Mouse (Mus musculus) olfactory bulb, adult 2 months (tissue): ENCODE measurements around the gene Nbea.

Experiments used
- CTCF ChIP-seq: fragments of 200-500 bp; IDR thresholded peaks from 2 replicates; pipeline ENCODE4 v1.5.1; 2012; ENCODE audit warnings: low read depth, mild to moderate bottlenecking, low read length, moderate library complexity; ENCODE audit not compliant: insufficient read depth
- POLR2A ChIP-seq: fragments of 200-500 bp; IDR thresholded peaks from 2 replicates; pipeline ENCODE4 v1.6.1; 2012; ENCODE audit warnings: mild to moderate bottlenecking, low read depth, low read length, moderate library complexity; ENCODE audit not compliant: insufficient read depth

DNA sequence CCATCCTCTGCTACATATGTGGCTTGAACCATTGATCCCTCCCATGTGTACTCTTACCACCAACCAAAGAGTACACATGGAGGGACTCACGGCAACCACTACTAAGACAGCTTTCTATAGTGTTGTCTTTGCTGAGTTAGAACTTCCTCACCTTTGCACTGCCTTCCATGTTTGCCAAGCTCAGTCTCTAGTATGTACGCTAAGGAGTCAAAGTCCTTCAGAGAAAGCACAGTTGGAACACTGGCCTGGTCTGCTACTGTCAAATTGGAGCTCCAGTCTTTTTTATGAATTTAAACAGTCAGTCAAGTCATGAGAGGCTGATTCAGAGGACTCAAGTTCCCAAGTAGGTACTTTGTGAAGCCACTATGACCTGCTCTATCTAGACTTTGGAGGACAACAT lies 486.3 kb downstream of the Nbea start:
- TF ChIP-seq CTCF (no peak), POLR2A (no peak)
